Mouse (Mus musculus) lung, adult 2 months (tissue): ENCODE measurements around the gene Tgtp2.

Experiments used
- CTCF ChIP-seq: fragments of 200-500 bp; IDR thresholded peaks from 2 replicates; pipeline ENCODE4 v1.5.1; 2011; ENCODE audit warnings: mild to moderate bottlenecking, low read length, control low read depth; ENCODE audit not compliant: insufficient read depth
- POLR2A ChIP-seq: fragments of 200-500 bp; IDR thresholded peaks from 2 replicates; pipeline ENCODE4 v1.6.1; 2011; ENCODE audit warnings: low read depth, mild to moderate bottlenecking, control low read depth, low read length, borderline replicate concordance; ENCODE audit errors: extremely low read depth

DNA sequence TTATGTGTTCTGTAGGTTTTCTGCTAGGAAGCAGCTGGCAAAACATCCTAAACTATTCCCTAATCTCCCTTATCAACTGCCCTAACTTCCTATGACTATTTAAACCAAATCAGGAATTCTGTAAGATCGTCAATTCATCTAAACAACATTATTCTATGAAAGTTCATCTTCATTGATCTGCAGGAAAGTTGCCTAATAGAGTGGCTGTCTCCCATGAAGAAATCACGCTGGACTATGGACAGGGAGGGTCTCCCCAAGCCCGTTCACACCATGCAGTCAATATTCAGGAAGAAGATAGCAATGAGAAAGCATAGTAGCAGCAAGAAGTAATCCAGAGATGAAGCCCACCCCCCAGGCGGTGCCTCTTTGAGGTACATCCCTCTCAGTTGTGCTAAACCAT lies 27.2 kb upstream of the Tgtp2 start:
- TF ChIP-seq CTCF: no peak
- TF ChIP-seq POLR2A: no peak
